Mouse (Mus musculus): Measurements from ENCODE around the gene Ube2d1. TPM values are rescaled to one million over a fixed set of nuclear protein-coding genes. Genes with fewer than 3 reads are reported as not detected.

The Ube2d1 gene
- polyA plus RNA-seq, 1 experiment: 239 TPM

- TF ChIP-seq CTCF (IDR thresholded peaks at IDR 0.05; ENCODE audit: borderline replicate concordance, extremely low read depth, insufficient read depth, insufficient read length) (no peak), POLR2A (IDR thresholded peaks at IDR 0.05; ENCODE audit: borderline replicate concordance, extremely low read depth, insufficient read depth, insufficient read length, poor library complexity, severe bottlenecking) (no peak)
- no peak for DNase-seq (ENCODE audit: low read depth)
Observed at GRCm38 (mm10) chr10:71291179-71291661, 6.2 kb upstream of the Ube2d1 start.

GRCm38 (mm10) chr10:71284511-71285125 is 444 bp downstream of the Ube2d1 start:
- TF ChIP-seq CTCF (IDR thresholded peaks at IDR 0.05; ENCODE audit: borderline replicate concordance, extremely low read depth, insufficient read depth, insufficient read length): no peak
- no peak for TF ChIP-seq POLR2A (IDR thresholded peaks at IDR 0.05; ENCODE audit: borderline replicate concordance, extremely low read depth, insufficient read depth, insufficient read length, poor library complexity, severe bottlenecking)

GRCm38 (mm10) chr10:71284131-71284510 is 941 bp downstream of the Ube2d1 start:
- no peak for TF ChIP-seq POLR2A (IDR thresholded peaks at IDR 0.05; ENCODE audit: borderline replicate concordance, extremely low read depth, insufficient read depth, insufficient read length, poor library complexity, severe bottlenecking)
- no peak for DNase-seq (ENCODE audit: low read depth)

More at GRCm38 (mm10) chr10:71284511-71285125, 444 bp downstream of the Ube2d1 start:
- peak; percentile 74 for DNase-seq (ENCODE audit: low read depth)

- DNase-seq (ENCODE audit: low read depth): peak; percentile 81
- TF ChIP-seq CTCF (IDR thresholded peaks at IDR 0.05; ENCODE audit: borderline replicate concordance, extremely low read depth, insufficient read depth, insufficient read length) (no peak), POLR2A (IDR thresholded peaks at IDR 0.05; ENCODE audit: borderline replicate concordance, extremely low read depth, insufficient read depth, insufficient read length, poor library complexity, severe bottlenecking) (no peak)
Observed at GRCm38 (mm10) chr10:71273008-71273739, 11.9 kb downstream of the Ube2d1 start.

DNA sequence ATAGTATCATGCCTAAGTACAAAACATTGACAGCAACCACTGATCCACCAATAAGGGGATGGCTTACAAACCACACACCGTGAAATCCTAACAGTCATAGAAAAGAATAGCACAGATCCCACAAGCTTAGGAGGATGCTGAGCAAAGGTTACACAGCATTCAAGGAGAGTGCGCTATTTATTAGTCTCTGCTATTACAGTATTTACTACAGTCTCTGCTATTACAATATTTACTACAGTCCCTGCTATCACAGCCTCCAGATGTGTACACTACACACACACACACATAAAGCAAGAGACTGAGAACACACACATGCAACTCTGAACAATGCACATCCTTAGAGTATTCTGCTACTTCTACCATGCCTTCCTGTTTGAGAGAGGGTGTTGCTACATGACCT is 17.1 kb downstream of the Ube2d1 start:
- no peak for DNase-seq (ENCODE audit: low read depth)
- TF ChIP-seq CTCF (IDR thresholded peaks at IDR 0.05; ENCODE audit: borderline replicate concordance, extremely low read depth, insufficient read depth, insufficient read length) (no peak), POLR2A (IDR thresholded peaks at IDR 0.05; ENCODE audit: borderline replicate concordance, extremely low read depth, insufficient read depth, insufficient read length, poor library complexity, severe bottlenecking) (no peak)

- DNase-seq (ENCODE audit: low read depth): no peak
- no peak for TF ChIP-seq POLR2A (IDR thresholded peaks at IDR 0.05; ENCODE audit: borderline replicate concordance, extremely low read depth, insufficient read depth, insufficient read length, poor library complexity, severe bottlenecking)
- no peak for TF ChIP-seq CTCF (IDR thresholded peaks at IDR 0.05; ENCODE audit: borderline replicate concordance, extremely low read depth, insufficient read depth, insufficient read length)
Observed at GRCm38 (mm10) chr10:71267511-71267910, 17.6 kb downstream of the Ube2d1 start.

DNA sequence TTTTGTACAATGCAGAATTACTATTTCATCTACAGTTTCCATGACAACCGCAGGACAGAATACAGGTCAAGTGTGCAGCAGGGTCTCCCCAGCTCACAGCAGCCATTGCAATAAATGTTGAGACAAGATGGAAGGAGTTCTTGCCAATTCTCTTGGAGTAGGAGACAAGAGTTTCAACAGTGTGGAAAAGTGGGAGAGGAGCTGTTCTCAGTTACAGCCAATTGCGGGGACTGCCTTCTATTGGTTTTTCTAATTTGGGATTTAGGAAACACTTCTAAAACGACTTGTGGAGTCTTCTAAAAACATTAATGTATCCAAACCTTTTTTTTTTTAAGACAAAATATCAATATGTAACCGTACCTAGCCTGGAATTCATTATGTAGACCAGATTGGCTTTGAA is 20.0 kb downstream of the Ube2d1 start:
- no peak for DNase-seq (ENCODE audit: low read depth)
- TF ChIP-seq POLR2A (IDR thresholded peaks at IDR 0.05; ENCODE audit: borderline replicate concordance, extremely low read depth, insufficient read depth, insufficient read length, poor library complexity, severe bottlenecking): no peak
- no peak for TF ChIP-seq CTCF (IDR thresholded peaks at IDR 0.05; ENCODE audit: borderline replicate concordance, extremely low read depth, insufficient read depth, insufficient read length)

GRCm38 (mm10) chr10:71261637-71262036 is 23.4 kb downstream of the Ube2d1 start:
- TF ChIP-seq CTCF (IDR thresholded peaks at IDR 0.05; ENCODE audit: borderline replicate concordance, extremely low read depth, insufficient read depth, insufficient read length) (no peak), POLR2A (IDR thresholded peaks at IDR 0.05; ENCODE audit: borderline replicate concordance, extremely low read depth, insufficient read depth, insufficient read length, poor library complexity, severe bottlenecking) (no peak)
- DNase-seq (ENCODE audit: low read depth): no peak

DNA sequence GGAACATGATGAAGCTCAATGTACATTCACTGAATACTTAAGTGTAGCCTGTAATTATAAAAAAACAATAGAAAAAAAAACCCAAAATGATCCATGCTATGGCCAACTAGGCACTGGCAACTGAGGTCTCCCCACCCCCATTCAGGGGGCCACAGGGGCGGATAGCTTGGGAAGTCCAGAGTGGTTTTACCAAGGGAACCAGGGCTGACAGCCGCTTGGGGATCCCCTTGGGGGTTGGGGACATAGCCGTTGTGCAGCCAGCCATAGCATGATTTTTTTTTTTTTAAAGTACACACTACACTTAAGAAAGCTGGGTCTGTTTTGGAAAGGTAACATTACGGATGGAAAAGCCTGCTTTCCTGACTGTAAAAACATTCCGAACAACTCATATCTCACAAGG is 26.1 kb downstream of the Ube2d1 start:
- TF ChIP-seq CTCF (IDR thresholded peaks at IDR 0.05; ENCODE audit: borderline replicate concordance, extremely low read depth, insufficient read depth, insufficient read length): no peak
- TF ChIP-seq POLR2A (IDR thresholded peaks at IDR 0.05; ENCODE audit: borderline replicate concordance, extremely low read depth, insufficient read depth, insufficient read length, poor library complexity, severe bottlenecking): no peak
- no peak for DNase-seq (ENCODE audit: low read depth)

DNA sequence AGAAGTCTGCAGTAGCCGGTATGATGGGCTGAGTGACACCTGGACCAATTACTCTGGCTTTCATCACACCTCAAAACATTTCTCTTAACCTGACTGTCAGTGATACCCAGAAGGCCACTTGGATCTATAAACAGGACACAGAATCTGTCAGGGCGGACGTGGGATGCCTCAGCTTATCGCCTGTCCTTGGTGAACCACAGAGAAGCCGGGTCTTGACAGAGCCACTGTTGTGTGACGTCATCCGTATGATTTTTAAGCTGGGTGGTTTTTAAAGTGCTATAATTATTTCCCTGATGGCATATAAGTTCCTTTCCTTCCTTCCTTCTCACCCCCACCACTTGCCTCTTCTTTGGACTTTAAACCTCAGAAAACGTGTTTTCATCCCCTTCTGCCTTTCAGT is 26.5 kb downstream of the Ube2d1 start:
- DNase-seq (ENCODE audit: low read depth): no peak
- TF ChIP-seq CTCF (IDR thresholded peaks at IDR 0.05; ENCODE audit: borderline replicate concordance, extremely low read depth, insufficient read depth, insufficient read length): no peak
- TF ChIP-seq POLR2A (IDR thresholded peaks at IDR 0.05; ENCODE audit: borderline replicate concordance, extremely low read depth, insufficient read depth, insufficient read length, poor library complexity, severe bottlenecking): no peak

GRCm38 (mm10) chr10:71253147-71253546 is 31.9 kb downstream of the Ube2d1 start:
- no peak for TF ChIP-seq CTCF (IDR thresholded peaks at IDR 0.05; ENCODE audit: borderline replicate concordance, extremely low read depth, insufficient read depth, insufficient read length)
- TF ChIP-seq POLR2A (IDR thresholded peaks at IDR 0.05; ENCODE audit: borderline replicate concordance, extremely low read depth, insufficient read depth, insufficient read length, poor library complexity, severe bottlenecking): no peak
- DNase-seq (ENCODE audit: low read depth): no peak

DNA sequence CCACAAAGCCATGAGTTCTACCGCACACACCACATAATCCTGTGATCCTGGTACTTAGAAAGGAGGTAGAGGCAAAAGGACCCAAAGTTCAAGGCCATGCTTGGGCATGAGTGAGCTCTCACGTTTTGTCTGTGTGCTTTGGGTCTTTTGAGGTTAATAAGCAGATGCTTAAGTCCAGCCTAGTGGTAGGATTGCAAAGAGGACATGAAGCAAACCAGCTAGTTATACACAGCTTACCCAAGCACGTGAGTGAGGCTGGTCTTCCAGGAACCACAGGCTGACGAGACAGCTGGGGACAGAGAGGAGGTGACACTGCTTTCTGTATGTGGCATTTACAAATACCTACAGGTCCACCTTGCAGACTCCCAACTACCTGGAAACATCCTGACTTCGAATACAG is 32.6 kb downstream of the Ube2d1 start:
- DNase-seq (ENCODE audit: low read depth): no peak
- no peak for TF ChIP-seq CTCF (IDR thresholded peaks at IDR 0.05; ENCODE audit: borderline replicate concordance, extremely low read depth, insufficient read depth, insufficient read length)
- no peak for TF ChIP-seq POLR2A (IDR thresholded peaks at IDR 0.05; ENCODE audit: borderline replicate concordance, extremely low read depth, insufficient read depth, insufficient read length, poor library complexity, severe bottlenecking)

All from brain, embryonic 14.5 days (tissue).